Mouse (Mus musculus) kidney, embryonic 15.5 days (tissue): ENCODE data around the gene Klk8. TPM values are rescaled to one million over a fixed set of nuclear protein-coding genes. Genes with fewer than 3 reads are reported as not detected.
A peak's percentile ranks its signal among the peaks of the same experiment; 100 is the strongest.

Experiments
- ATAC-seq: fragments of 200-750 bp; cut with Nextera tagmentation; replicated peaks from 2 replicates; pipeline ENCODE4 v1.8.0; 2017; ENCODE audit warnings: moderate TSS enrichment; ENCODE audit not compliant: low FRiP score
- H3K27ac ChIP-seq: fragments of 300-500 bp; sonication (generic); 2 replicates; pipeline ENCODE4 v1.5.1; 2015; ENCODE audit warnings: mild to moderate bottlenecking, inconsistent platforms
- H3K27me3 ChIP-seq: fragments of 300-500 bp; sonication (generic); 2 replicates; pipeline ENCODE4 v1.6.1; 2015; ENCODE audit warnings: inconsistent platforms
- H3K36me3 ChIP-seq: fragments of 300-500 bp; sonication (generic); 2 replicates; pipeline ENCODE4 v1.6.1; 2015; ENCODE audit warnings: inconsistent platforms
- H3K4me1 ChIP-seq: fragments of 300-500 bp; sonication (generic); 2 replicates; pipeline ENCODE4 v1.6.1; 2015; ENCODE audit warnings: inconsistent platforms
- H3K4me2 ChIP-seq: fragments of 300-500 bp; sonication (generic); 2 replicates; pipeline ENCODE4 v1.6.1; 2015; ENCODE audit warnings: moderate library complexity, mild to moderate bottlenecking, inconsistent platforms
- H3K4me3 ChIP-seq: fragments of 300-500 bp; sonication (generic); replicated peaks from 2 replicates; pipeline ENCODE4 v1.5.1; 2015; ENCODE audit warnings: mild to moderate bottlenecking, inconsistent platforms
- H3K9ac ChIP-seq: fragments of 300-500 bp; sonication (generic); 2 replicates; pipeline ENCODE4 v1.6.1; 2015; ENCODE audit warnings: mild to moderate bottlenecking, inconsistent platforms
- H3K9me3 ChIP-seq: fragments of 300-500 bp; sonication (generic); replicated peaks from 2 replicates; pipeline ENCODE4 v1.6.1; 2016; ENCODE audit warnings: inconsistent platforms
- whole genome bisulfite sequencing: fragments of 180-500 bp; shearing (Covaris S2); methylation state at CpG from one replicate; pipeline ENCODE4 v1.1.7; 2015; ENCODE audit warnings: mixed read lengths; 5-methylcytosine and 5-hydroxymethylcytosine counted together
- polyA plus RNA-seq: library from polyadenylated mRNA; unstranded; fragments of >200 nt; fragmentation: Nextera tagmentation; extraction: Ambion mirVana; gene quantifications from 2 replicates; pipeline ENCODE4 v1.2.1, GENCODE M21; 2015

The Klk8 gene
- polyA plus RNA-seq: 29.0 and 32.5 TPM in 2 replicates

- Histone ChIP-seq H3K4me1 (peaks cover 23% of the 10 kb centered on the region), H3K27me3 (peaks cover 15% of the 10 kb centered on the region), H3K4me2 (peak within 1 kb of the TSS; percentile 90), H3K9me3 (no peaks in the 10 kb centered on the region), H3K27ac (no peak within 1 kb of the TSS), H3K36me3 (no peaks in the 10 kb centered on the region), H3K4me3 (peak within 1 kb of the TSS; percentile 60), H3K9ac (peak within 1 kb of the TSS; percentile 46)
- under 1% methylated on average over 28 of the region's 28 CpGs for WGBS
- ATAC-seq: peak; percentile 70
These were observed at the start of gene Klk8 for GRCm38 (mm10) chr7:43797333-43797769. TSS of gene Klk8 (plus strand) at chr7:43797577.

GRCm38 (mm10) chr7:43747788-43748187 lies 49.6 kb upstream of the Klk8 start:
- 71% methylated on average over 1 of the region's 1 CpGs for WGBS

GRCm38 (mm10) chr7:43752806-43753205 lies 44.6 kb upstream of the Klk8 start:
- Histone ChIP-seq H3K4me2 (no peak overlapping the region), H3K9me3 (no peaks in the 10 kb centered on the region), H3K9ac (no peak overlapping the region), H3K4me1 (no peaks in the 10 kb centered on the region), H3K4me3 (no peak overlapping the region), H3K36me3 (no peaks in the 10 kb centered on the region), H3K27me3 (no peaks in the 10 kb centered on the region), H3K27ac (no peak overlapping the region)
- WGBS: 62% methylated on average over 2 of the region's 2 CpGs
- no peak for ATAC-seq

More at GRCm38 (mm10) chr7:43747788-43748187, 49.6 kb upstream of the Klk8 start:
- no peak for ATAC-seq
- H3K9ac ChIP-seq: no peak overlapping the region
- no peak overlapping the region for H3K4me3 ChIP-seq
- no peak overlapping the region for H3K4me2 ChIP-seq
- H3K36me3 ChIP-seq: no peaks in the 10 kb centered on the region
- no peaks in the 10 kb centered on the region for H3K9me3 ChIP-seq
- H3K27me3 ChIP-seq: no peaks in the 10 kb centered on the region
- H3K4me1 ChIP-seq: no peaks in the 10 kb centered on the region
- H3K27ac ChIP-seq: no peak overlapping the region

GRCm38 (mm10) chr7:43766484-43766883 lies 30.9 kb upstream of the Klk8 start:
- Histone ChIP-seq H3K27ac (no peak overlapping the region), H3K9ac (no peak overlapping the region), H3K9me3 (no peaks in the 10 kb centered on the region), H3K4me3 (no peak overlapping the region), H3K27me3 (no peaks in the 10 kb centered on the region), H3K4me1 (no peaks in the 10 kb centered on the region), H3K36me3 (no peaks in the 10 kb centered on the region), H3K4me2 (no peak overlapping the region)
- WGBS: 54% methylated on average over 8 of the region's 8 CpGs
- ATAC-seq: no peak

- no peaks in the 10 kb centered on the region for H3K9me3 ChIP-seq
- no peak within 1 kb of the TSS for H3K4me2 ChIP-seq
- H3K9ac ChIP-seq: no peak within 1 kb of the TSS
- H3K27me3 ChIP-seq: no peaks in the 10 kb centered on the region
- H3K4me1 ChIP-seq: no peaks in the 10 kb centered on the region
- 79% methylated on average over 4 of the region's 4 CpGs for WGBS
- no peak within 1 kb of the TSS for H3K27ac ChIP-seq
- no peak within 1 kb of the TSS for H3K4me3 ChIP-seq
- H3K36me3 ChIP-seq: no peaks in the 10 kb centered on the region
- no peak for ATAC-seq
These were observed 28.8 kb upstream of the Klk8 start, which contains the start of gene Klk12 for GRCm38 (mm10) chr7:43768597-43768996. TSS of gene Klk12 (plus strand) at chr7:43768897.

- H3K4me2 ChIP-seq: no peak overlapping the region
- H3K9ac ChIP-seq: no peak overlapping the region
- H3K27me3 ChIP-seq: no peaks in the 10 kb centered on the region
- WGBS: 87% methylated on average over 8 of the region's 8 CpGs
- H3K9me3 ChIP-seq: no peaks in the 10 kb centered on the region
- ATAC-seq: no peak
- H3K36me3 ChIP-seq: no peaks in the 10 kb centered on the region
- H3K4me3 ChIP-seq: no peak overlapping the region
- H3K4me1 ChIP-seq: no peaks in the 10 kb centered on the region
- no peak overlapping the region for H3K27ac ChIP-seq
These were observed 27.7 kb upstream of the Klk8 start for GRCm38 (mm10) chr7:43769636-43770035.

- 98% methylated on average over 10 of the region's 10 CpGs for WGBS
- Histone ChIP-seq H3K9ac (no peak overlapping the region), H3K4me2 (no peak overlapping the region), H3K4me3 (no peak overlapping the region), H3K9me3 (no peaks in the 10 kb centered on the region), H3K27me3 (no peaks in the 10 kb centered on the region), H3K36me3 (no peaks in the 10 kb centered on the region), H3K4me1 (0 out of 2 replicates have a peak, but pooled peaks cover 2% of the 10 kb centered on the region), H3K27ac (no peak overlapping the region)
- no peak for ATAC-seq
These were observed 26.7 kb upstream of the Klk8 start for GRCm38 (mm10) chr7:43770701-43771100.

- H3K9ac ChIP-seq: no peak overlapping the region
- no peaks in the 10 kb centered on the region for H3K36me3 ChIP-seq
- no peak overlapping the region for H3K27ac ChIP-seq
- no peaks in the 10 kb centered on the region for H3K9me3 ChIP-seq
- H3K27me3 ChIP-seq: no peaks in the 10 kb centered on the region
- no peak overlapping the region for H3K4me3 ChIP-seq
- no peak for ATAC-seq
- WGBS: 86% methylated on average over 6 of the region's 6 CpGs
- H3K4me2 ChIP-seq: no peak overlapping the region
- 0 out of 2 replicates have a peak, but pooled peaks cover 2% of the 10 kb centered on the region for H3K4me1 ChIP-seq
These were observed 25.5 kb upstream of the Klk8 start for GRCm38 (mm10) chr7:43771916-43772315.

GRCm38 (mm10) chr7:43772901-43773300 lies 24.5 kb upstream of the Klk8 start:
- Histone ChIP-seq H3K4me2 (no peak overlapping the region), H3K4me1 (0 out of 2 replicates have a peak, but pooled peaks cover 2% of the 10 kb centered on the region), H3K27ac (no peak overlapping the region), H3K36me3 (no peaks in the 10 kb centered on the region), H3K9ac (no peak overlapping the region), H3K4me3 (no peak overlapping the region), H3K9me3 (no peaks in the 10 kb centered on the region), H3K27me3 (no peaks in the 10 kb centered on the region)
- 81% methylated on average over 3 of the region's 3 CpGs for WGBS
- ATAC-seq: no peak

GRCm38 (mm10) chr7:43774364-43774763 lies 23.0 kb upstream of the Klk8 start, which contains the start of gene Klk11:
TSS of gene Klk11 (plus strand) at chr7:43774604.
- Histone ChIP-seq H3K9ac (no peak within 1 kb of the TSS), H3K27ac (no peak within 1 kb of the TSS), H3K4me1 (0 out of 2 replicates have a peak, but pooled peaks cover 2% of the 10 kb centered on the region), H3K9me3 (no peaks in the 10 kb centered on the region), H3K36me3 (no peaks in the 10 kb centered on the region), H3K4me2 (no peak within 1 kb of the TSS), H3K4me3 (no peak within 1 kb of the TSS), H3K27me3 (no peaks in the 10 kb centered on the region)
- WGBS: 92% methylated on average over 5 of the region's 5 CpGs
- ATAC-seq: no peak

- 70% methylated on average over 6 of the region's 6 CpGs for WGBS
- H3K4me2 ChIP-seq: no peak overlapping the region
- no peaks in the 10 kb centered on the region for H3K36me3 ChIP-seq
- no peak overlapping the region for H3K4me3 ChIP-seq
- H3K9me3 ChIP-seq: no peaks in the 10 kb centered on the region
- ATAC-seq: no peak
- no peaks in the 10 kb centered on the region for H3K27me3 ChIP-seq
- H3K9ac ChIP-seq: no peak overlapping the region
- H3K27ac ChIP-seq: no peak overlapping the region
- H3K4me1 ChIP-seq: 0 out of 2 replicates have a peak, but pooled peaks cover 2% of the 10 kb centered on the region
These were observed 22.6 kb upstream of the Klk8 start for GRCm38 (mm10) chr7:43774802-43775201.

- H3K9me3 ChIP-seq: no peaks in the 10 kb centered on the region
- no peaks in the 10 kb centered on the region for H3K27me3 ChIP-seq
- no peak overlapping the region for H3K4me3 ChIP-seq
- H3K36me3 ChIP-seq: no peaks in the 10 kb centered on the region
- WGBS: 55% methylated on average over 7 of the region's 7 CpGs
- ATAC-seq: no peak
- no peak overlapping the region for H3K9ac ChIP-seq
- no peak overlapping the region for H3K4me2 ChIP-seq
- H3K27ac ChIP-seq: no peak overlapping the region
- 0 out of 2 replicates have a peak, but pooled peaks cover 2% of the 10 kb centered on the region for H3K4me1 ChIP-seq
These were observed 21.9 kb upstream of the Klk8 start for GRCm38 (mm10) chr7:43775311-43776057.
